Mouse (Mus musculus): ENCODE results near the gene Umodl1.

DNA sequence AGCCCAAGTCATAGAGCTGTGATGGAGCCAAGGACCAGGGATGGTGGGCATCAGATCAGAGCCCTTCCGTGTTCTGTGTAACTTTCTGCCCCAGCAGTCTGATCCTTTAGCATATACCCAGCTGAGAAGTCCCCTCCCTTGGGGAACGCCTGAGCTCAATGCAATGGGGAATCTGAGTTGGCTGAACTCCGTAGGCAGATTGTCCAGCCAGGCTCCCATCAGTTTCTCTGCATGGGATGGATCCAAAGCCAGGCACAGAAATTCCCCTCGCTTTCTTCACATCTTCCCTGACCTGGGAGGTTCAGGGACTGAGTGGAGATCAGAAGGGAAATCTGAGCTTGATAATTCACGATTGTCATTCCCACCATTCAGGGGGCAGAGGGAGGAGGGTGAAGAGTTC, 19.1 kb upstream of the Umodl1 start:
- no peak for TF ChIP-seq CTCF (IDR thresholded peaks at IDR 0.05; ENCODE audit: low read depth)
- no peak for TF ChIP-seq EP300 (optimal IDR thresholded peaks at IDR 0.05)
